Mouse (Mus musculus) limb, embryonic 11.5 days (tissue): ENCODE measurements at regions not wholly inside any gene's neighbourhood (a gene's known extent, or its start where the extent isn't known, plus 50 kb on each side); places are given as distances from the start of the nearest gene placed in this dataset.

Experiments
- ATAC-seq: fragments of 200-750 bp; cut with Nextera tagmentation; 2 replicates; pipeline ENCODE4 v1.8.0; 2017; ENCODE audit warnings: low read depth; ENCODE audit not compliant: insufficient number of reproducible peaks, low FRiP score, low TSS enrichment
- DNase-seq: peaks from one replicate; pipeline ENCODE4 v3.0.0-alpha.2; 2015; ENCODE audit warnings: low spot score
- H3K27ac ChIP-seq: fragments of 300-500 bp; sonication (generic); replicated peaks from 2 replicates; pipeline ENCODE4 v1.5.1; 2014; ENCODE audit warnings: low read depth, mild to moderate bottlenecking, low read length
- H3K27me3 ChIP-seq: fragments of 300-500 bp; sonication (generic); 2 replicates; pipeline ENCODE4 v1.6.1; 2014; ENCODE audit warnings: mild to moderate bottlenecking, low read length, mixed read lengths; ENCODE audit not compliant: control insufficient read depth, insufficient read depth
- H3K36me3 ChIP-seq: fragments of 300-500 bp; sonication (generic); 2 replicates; pipeline ENCODE4 v1.6.1; 2014; ENCODE audit warnings: mild to moderate bottlenecking, low read length, moderate library complexity, mixed read lengths; ENCODE audit not compliant: control insufficient read depth, insufficient read depth
- H3K4me1 ChIP-seq: fragments of 300-500 bp; sonication (generic); 2 replicates; pipeline ENCODE4 v1.6.1; 2014; ENCODE audit warnings: low read length, mixed read lengths; ENCODE audit not compliant: control insufficient read depth, insufficient read depth
- H3K4me2 ChIP-seq: fragments of 300-500 bp; sonication (generic); 2 replicates; pipeline ENCODE4 v1.6.1; 2014; ENCODE audit warnings: low read depth, mild to moderate bottlenecking, moderate library complexity; ENCODE audit not compliant: severe bottlenecking
- H3K4me3 ChIP-seq: fragments of 300-500 bp; sonication (generic); 2 replicates; pipeline ENCODE4 v1.5.1; 2014; ENCODE audit warnings: low read depth, low read length
- H3K9ac ChIP-seq: fragments of 300-500 bp; sonication (generic); 2 replicates; pipeline ENCODE4 v1.6.1; 2014; ENCODE audit warnings: mild to moderate bottlenecking, low read length
- H3K9me3 ChIP-seq: fragments of 300-500 bp; sonication (generic); 2 replicates; pipeline ENCODE4 v1.6.1; 2016; ENCODE audit warnings: low read length; ENCODE audit not compliant: control insufficient read depth
- WGBS: fragments of 180-500 bp; shearing (Covaris S2); extraction: QIAGEN DNeasy Blood & Tissue Kit; methylation state at CpG from one replicate; pipeline ENCODE4 v1.1.7; 2014; 5-methylcytosine and 5-hydroxymethylcytosine counted together

DNA sequence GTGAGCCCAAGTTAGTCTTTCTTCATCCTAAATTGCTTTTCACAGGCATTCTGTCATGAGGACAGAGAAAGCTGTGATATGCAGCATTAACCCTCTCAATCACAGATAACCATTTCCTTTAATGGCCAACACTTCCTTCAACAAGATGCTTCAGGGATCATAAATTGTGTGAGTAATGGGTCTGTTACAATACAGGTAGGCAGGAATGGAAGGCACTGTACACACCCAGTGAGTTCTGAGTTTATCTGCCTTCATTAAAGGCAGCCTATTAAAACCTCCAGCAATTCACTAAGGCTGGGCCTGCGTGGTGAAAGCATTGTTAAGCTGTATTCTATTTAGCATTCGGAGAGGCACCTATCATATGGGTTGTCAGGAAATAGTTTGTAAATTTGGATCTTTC is 248.2 kb upstream of the Htr2a start:
- Histone ChIP-seq H3K4me2 (no peak overlapping the region), H3K4me1 (no peaks in the 10 kb centered on the region), H3K27ac (no peak overlapping the region), H3K27me3 (no peaks in the 10 kb centered on the region), H3K4me3 (no peak overlapping the region), H3K9ac (no peak overlapping the region), H3K36me3 (no peaks in the 10 kb centered on the region), H3K9me3 (no peaks in the 10 kb centered on the region)
- DNase-seq (no peak), ATAC-seq (no peak)
- 74% methylated on average over 2 of the region's 2 CpGs for WGBS

GRCm38 (mm10) chr14:74397202-74397601 is 243.4 kb upstream of the Htr2a start:
- no peaks in the 10 kb centered on the region for H3K9me3 ChIP-seq
- no peaks in the 10 kb centered on the region for H3K36me3 ChIP-seq
- 85% methylated on average over 3 of the region's 3 CpGs for WGBS
- no peak overlapping the region for H3K4me3 ChIP-seq
- no peaks in the 10 kb centered on the region for H3K27me3 ChIP-seq
- no peak overlapping the region for H3K27ac ChIP-seq
- no peak overlapping the region for H3K4me2 ChIP-seq
- H3K9ac ChIP-seq, result no peak overlapping the region
- no peak for ATAC-seq
- no peak for DNase-seq
- no peaks in the 10 kb centered on the region for H3K4me1 ChIP-seq

- no peaks in the 10 kb centered on the region for H3K9me3 ChIP-seq
- no peak overlapping the region for H3K27ac ChIP-seq
- H3K9ac ChIP-seq, result no peak overlapping the region
- no peak overlapping the region for H3K4me3 ChIP-seq
- 54% methylated on average over 1 of the region's 1 CpGs for WGBS
- DNase-seq, result no peak
- no peak for ATAC-seq
- no peak overlapping the region for H3K4me2 ChIP-seq
- H3K4me1 ChIP-seq, result no peaks in the 10 kb centered on the region
- H3K36me3 ChIP-seq, result no peaks in the 10 kb centered on the region
- H3K27me3 ChIP-seq, result no peaks in the 10 kb centered on the region
These were observed 231.2 kb upstream of the Htr2a start for GRCm38 (mm10) chr14:74409441-74409840.

DNA sequence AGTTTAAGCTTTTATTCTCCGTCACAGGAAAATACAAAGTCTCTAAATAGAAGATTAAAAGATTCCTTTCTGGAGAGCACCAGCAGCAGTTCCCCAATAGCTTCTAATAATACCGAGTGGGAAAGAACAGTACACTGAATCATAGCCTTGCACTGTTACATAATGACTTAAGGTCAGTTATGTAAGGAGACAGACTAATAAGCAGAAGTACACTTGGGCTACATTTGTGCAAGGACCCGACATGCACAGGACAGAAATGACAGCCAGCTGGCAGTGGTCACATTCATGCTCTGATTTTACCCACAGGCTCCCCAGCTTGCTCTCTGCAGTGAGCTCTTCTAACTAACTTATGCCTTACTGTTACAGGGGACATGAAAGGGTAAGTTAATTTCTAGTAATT is 212.4 kb upstream of the Htr2a start:
- Histone ChIP-seq H3K36me3 (no peaks in the 10 kb centered on the region), H3K27me3 (no peaks in the 10 kb centered on the region), H3K4me2 (no peak overlapping the region), H3K9ac (no peak overlapping the region), H3K27ac (no peak overlapping the region), H3K4me3 (no peak overlapping the region), H3K4me1 (no peaks in the 10 kb centered on the region), H3K9me3 (no peaks in the 10 kb centered on the region)
- ATAC-seq (no peak), DNase-seq (no peak)
- WGBS, result 87% methylated on average over 3 of the region's 3 CpGs

DNA sequence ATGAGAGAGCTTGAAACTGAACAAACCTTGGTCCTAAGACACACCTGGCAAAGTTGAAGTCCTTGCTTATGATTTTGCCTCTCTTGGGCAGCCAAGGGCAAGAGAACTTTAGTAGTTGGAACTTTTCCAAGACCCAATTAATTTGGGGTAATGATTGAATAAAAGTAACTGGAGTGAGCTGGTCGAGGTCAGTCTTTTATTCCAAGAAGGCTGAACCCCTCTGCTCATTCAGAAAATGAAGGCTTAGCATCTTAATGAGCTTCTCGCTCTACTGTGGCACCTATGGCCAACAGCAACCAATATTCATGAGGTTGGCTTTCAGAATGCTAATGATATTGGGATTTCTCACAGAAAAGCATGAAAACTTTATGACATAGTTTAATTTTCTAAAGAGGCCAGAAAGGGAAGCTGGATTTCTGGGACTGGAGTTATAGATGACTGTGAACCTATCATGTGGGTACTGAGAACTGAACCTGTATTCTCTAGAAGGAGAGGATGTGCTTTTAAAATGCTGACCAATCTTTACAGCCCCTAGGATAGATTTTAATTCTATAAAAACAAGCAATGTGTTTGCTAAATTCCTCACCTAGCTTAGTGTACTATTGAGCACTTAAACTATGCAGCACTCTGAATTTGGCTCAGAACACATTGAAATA is 176.5 kb upstream of the Htr2a start:
- no peak overlapping the region for H3K4me2 ChIP-seq
- no peaks in the 10 kb centered on the region for H3K27me3 ChIP-seq
- DNase-seq (no peak), ATAC-seq (no peak)
- no peaks in the 10 kb centered on the region for H3K9me3 ChIP-seq
- no peak overlapping the region for H3K27ac ChIP-seq
- no peaks in the 10 kb centered on the region for H3K36me3 ChIP-seq
- H3K4me1 ChIP-seq, result no peaks in the 10 kb centered on the region
- 65% methylated on average over 2 of the region's 2 CpGs for WGBS
- H3K9ac ChIP-seq, result no peak overlapping the region
- no peak overlapping the region for H3K4me3 ChIP-seq

- H3K9me3 ChIP-seq, result no peaks in the 10 kb centered on the region
- no peaks in the 10 kb centered on the region for H3K4me1 ChIP-seq
- no peak overlapping the region for H3K9ac ChIP-seq
- H3K27me3 ChIP-seq, result no peaks in the 10 kb centered on the region
- ATAC-seq (no peak), DNase-seq (no peak)
- H3K27ac ChIP-seq, result no peak overlapping the region
- H3K36me3 ChIP-seq, result no peaks in the 10 kb centered on the region
- H3K4me2 ChIP-seq, result no peak overlapping the region
- no peak overlapping the region for H3K4me3 ChIP-seq
These were observed 145.1 kb upstream of the Htr2a start for GRCm38 (mm10) chr14:74495504-74495903.

- no peak for ATAC-seq
- H3K27me3 ChIP-seq, result no peaks in the 10 kb centered on the region
- H3K27ac ChIP-seq, result no peak overlapping the region
- no peak for DNase-seq
- no peaks in the 10 kb centered on the region for H3K4me1 ChIP-seq
- 92% methylated on average over 2 of the region's 2 CpGs for WGBS
- no peak overlapping the region for H3K4me2 ChIP-seq
- no peaks in the 10 kb centered on the region for H3K9me3 ChIP-seq
- no peak overlapping the region for H3K4me3 ChIP-seq
- H3K36me3 ChIP-seq, result no peaks in the 10 kb centered on the region
- H3K9ac ChIP-seq, result no peak overlapping the region
These were observed 129.1 kb upstream of the Htr2a start for GRCm38 (mm10) chr14:74511521-74511920.

DNA sequence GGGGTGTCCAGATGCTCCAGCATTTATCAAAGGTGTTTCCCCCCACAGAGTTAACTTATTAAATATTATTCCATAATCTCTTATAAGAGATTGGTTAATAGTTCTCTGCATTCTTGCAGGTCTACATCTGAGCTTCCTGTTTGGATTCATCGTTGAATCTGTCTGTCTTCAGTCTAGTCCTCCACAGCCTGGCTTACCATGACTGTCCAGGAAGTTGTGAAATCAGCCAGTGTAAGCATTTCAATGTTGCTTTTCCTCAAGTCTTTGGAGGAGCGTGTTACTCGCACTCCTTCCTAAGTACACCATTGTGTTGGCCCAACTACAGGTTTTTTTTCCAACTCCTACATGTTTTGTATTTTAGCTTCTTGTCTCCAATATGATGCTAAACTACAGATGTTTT is 124.2 kb upstream of the Htr2a start:
- Histone ChIP-seq H3K4me3 (no peak overlapping the region), H3K36me3 (no peaks in the 10 kb centered on the region), H3K9ac (no peak overlapping the region), H3K9me3 (no peaks in the 10 kb centered on the region), H3K27me3 (no peaks in the 10 kb centered on the region), H3K4me2 (no peak overlapping the region), H3K27ac (no peak overlapping the region), H3K4me1 (no peaks in the 10 kb centered on the region)
- ATAC-seq (no peak), DNase-seq (no peak)
- 88% methylated on average over 3 of the region's 3 CpGs for WGBS

DNA sequence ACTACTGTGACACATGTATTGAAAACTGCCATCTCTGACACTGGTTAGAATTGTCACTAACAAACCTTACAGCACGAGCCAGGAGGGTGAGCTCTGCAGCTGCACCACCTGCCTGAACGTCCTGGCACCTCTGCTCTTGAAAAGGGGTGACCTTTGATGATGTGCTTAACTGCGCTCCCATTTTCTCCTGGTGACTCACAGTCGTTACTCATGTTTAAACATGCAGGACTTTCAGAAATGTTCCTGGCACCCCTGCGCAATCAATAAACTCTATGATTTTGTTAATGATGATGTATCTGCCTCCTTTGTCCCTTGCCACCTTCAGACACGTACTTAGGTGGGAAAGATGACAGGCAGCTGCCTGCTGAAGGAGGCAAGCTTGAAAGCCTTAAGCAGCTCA is 121.1 kb upstream of the Htr2a start:
- no peaks in the 10 kb centered on the region for H3K9me3 ChIP-seq
- H3K4me2 ChIP-seq, result no peak overlapping the region
- H3K36me3 ChIP-seq, result no peaks in the 10 kb centered on the region
- DNase-seq (no peak), ATAC-seq (no peak)
- H3K27me3 ChIP-seq, result no peaks in the 10 kb centered on the region
- H3K4me1 ChIP-seq, result no peaks in the 10 kb centered on the region
- 63% methylated on average over 6 of the region's 6 CpGs for WGBS
- no peak overlapping the region for H3K4me3 ChIP-seq
- H3K9ac ChIP-seq, result no peak overlapping the region
- no peak overlapping the region for H3K27ac ChIP-seq
